Mouse (Mus musculus) cerebellum, adult 8-10 months (tissue): ENCODE measurements around the gene Kansl3.

Experiments used
- DNase-seq: peaks from one replicate; pipeline ENCODE4 v3.0.0; 2022

Gene Kansl3

DNA sequence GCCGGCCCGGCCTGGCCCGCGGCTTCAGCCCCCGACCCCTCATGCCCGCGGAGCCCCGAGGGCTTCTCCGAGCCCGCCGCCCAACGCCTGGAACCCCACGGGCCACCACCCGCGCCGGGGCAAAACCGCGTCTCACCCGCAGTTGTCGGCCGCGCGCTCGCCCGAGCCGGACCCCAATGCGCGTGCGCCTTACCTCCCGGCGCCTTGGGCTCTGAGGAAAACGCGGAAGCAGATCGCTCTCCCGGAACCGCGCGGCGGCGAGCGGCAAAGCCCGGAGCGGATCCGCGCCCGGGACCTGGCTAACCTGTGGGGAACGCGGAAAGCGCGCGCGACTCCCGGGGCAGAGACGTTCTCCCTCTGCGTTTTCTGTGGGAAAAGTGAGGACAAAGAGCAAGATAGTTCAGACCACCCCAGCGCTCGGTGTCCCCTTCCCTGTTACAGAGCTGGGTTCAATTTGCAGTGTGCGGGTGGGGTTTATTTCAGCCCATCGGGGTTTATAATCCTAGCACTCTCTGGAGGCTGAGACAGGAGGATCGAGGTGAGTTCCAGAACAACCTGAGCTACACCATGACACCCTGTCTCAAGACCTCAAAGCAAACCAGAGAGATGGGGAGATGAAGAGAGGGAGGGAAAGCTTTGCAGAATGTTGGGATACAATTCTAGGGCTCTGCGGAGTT, at the start of gene Kansl3:
Gene Kansl3, minus strand, starts transcription at position 213 of the 677 bp plus-strand sequence.
- peak; percentile 87 for DNase-seq

DNA sequence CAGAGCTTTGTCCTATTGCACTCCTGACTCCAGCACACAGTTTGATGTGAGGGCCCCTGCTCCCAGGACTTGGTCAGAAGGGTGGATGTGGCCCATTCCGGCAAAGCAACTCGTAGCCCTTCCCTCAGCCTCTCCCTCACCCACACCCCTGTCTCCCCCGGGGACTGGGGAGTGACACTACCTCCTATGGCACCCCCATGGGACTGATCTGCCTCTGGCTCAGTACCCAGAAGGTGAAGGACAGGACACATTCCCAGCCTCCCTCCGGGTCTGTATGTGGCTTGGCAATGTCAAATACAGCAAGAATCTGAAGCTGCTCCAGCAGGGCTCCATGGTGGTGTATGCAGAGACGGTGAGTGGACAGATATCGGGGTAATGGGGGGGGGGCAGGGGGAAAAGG, 35.5 kb upstream of the Kansl3 start:
- no peak for DNase-seq

DNA sequence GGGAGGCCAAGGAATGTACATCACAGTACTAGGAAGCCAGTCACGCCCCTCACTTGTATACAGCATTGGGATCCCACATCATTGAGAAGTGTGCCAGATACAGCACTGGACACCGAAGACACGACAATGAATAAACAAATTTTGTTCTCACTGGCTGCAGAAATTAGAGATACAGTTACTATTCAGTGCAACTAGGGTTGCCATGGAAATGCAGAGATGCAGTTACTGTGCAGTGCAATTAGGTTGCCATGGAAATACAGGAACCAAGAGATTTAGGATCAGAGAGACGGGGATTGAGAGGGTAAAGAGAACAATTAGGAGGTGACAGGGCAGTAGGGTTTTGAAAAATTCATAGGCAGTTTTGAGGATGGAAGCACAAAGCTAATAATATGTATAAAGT, 32.5 kb upstream of the Kansl3 start:
- DNase-seq = no peak

DNA sequence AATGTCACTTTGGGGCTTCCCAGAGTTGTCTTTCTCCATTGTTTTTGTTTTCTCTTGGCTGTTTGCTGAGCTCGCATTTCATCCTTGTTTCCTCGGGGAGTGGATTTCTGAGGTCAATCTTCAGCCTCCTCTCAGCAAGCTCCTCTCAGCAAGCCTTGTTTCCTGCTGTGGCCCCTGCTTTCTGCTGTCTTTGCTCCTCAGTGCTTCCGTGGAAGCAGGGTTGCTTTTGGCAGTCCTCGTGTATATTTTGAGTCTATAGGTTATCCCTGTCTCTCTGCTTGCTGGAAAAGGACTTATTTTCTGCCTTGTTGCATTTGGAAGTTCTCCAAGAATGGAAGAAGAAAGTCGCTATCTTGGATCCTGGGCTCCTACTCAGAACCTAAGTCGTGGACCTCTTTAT, 28.1 kb upstream of the Kansl3 start:
- DNase-seq = no peak

DNA sequence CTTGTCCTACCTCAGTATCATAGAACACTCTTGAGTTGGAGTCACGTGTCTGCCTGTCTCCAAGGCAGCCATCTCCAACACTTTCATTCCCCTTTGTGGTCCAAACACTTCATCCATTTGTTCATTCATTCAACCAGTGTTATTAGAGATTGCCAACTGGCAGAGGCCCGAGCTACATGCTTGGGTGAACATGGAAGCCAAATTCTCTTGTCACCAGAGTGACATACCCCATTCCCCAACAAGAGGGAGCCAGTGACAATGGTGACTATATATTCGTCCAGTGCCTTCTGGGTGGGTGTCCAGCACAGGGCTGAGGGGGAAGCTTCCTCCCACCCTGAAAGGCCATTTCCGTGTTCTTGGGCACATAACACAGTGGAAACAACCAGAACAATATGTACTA, 10.6 kb upstream of the Kansl3 start:
- no peak for DNase-seq

DNA sequence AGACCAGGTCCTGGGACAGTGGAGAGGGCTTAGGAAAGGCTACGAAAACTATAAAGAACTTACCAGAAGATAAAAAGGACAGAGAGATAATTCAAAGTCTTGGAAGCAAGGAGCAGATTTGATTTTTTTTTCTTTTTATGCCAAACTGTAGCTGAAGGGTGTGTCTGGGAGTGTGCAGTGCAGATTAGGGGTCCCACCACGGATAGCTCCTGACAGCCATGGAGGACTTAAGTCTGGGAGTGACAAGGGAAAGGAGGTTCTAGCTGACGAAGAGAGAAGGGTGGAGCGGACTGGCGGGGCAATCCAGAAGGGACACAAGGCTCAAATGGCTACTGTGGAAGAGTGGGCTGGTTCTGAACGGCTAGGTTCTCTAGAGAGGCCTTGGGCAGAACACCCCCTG, 9.9 kb upstream of the Kansl3 start:
- DNase-seq = no peak

DNA sequence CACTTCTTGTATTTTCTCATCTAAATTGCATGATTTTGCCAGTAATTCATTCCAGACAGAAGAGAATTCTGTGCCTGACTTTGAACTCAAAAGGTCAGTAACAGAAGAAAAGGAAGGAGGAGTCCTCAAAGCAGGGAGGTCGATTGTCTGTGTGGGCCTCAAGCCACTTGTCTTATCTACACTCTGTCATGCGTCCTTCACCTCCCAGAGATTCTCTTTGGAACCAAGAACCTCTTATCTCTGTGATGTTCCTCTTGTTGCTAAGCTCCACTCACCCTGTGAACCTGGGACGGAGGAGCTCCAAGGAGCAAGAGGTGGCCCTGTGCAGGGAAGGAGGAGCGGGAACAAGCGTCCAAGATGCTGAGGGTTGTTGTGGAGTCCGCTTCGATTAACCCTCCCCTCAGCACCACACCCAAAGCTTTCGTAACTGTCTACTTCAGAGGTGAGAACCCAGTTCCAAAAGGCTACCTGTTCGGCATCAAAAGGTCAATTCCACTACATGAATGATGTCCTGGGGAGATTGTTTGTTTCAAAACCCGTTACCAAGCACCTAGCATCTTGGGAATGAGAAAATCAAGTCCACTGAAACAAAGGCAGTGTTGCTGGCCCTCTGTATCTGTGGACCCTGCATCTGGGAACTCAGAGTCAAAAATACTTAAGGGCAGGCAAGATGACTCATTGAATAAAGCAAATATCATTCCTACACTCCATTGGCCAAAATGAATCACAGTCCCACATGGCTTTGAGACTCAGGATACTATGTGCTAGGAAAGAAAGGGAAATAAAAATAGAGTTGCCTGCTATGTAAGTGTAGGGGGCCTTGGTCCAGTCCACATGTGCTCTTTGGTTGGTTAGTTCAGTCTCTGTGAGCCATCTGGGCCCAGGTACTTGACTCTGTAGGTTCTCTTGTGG, 3.2 kb upstream of the Kansl3 start, which contains the start of gene Fer1l5:
Gene Fer1l5, plus strand, starts transcription at position 358 of the 912 bp plus-strand sequence.
- DNase-seq = no peak

DNA sequence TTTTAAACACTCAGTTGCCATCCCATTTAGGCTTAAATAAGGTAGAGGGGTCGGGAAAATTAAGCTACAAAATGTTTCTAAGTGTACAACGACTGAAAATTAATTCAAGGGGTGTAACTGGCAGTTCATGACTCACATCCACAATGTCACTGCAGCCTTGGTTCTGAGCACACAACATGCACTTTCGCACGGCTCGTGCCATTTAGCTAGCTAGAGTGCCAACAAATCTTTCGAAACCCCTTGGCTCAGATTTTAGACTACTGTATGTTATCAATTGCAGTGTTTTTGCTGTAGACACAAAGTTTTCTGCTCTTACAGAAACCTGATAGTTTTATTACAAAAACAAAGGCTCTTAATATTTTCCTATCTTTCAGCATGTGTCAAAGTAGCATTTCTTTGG, 1.9 kb upstream of the Kansl3 start:
- no peak for DNase-seq

DNA sequence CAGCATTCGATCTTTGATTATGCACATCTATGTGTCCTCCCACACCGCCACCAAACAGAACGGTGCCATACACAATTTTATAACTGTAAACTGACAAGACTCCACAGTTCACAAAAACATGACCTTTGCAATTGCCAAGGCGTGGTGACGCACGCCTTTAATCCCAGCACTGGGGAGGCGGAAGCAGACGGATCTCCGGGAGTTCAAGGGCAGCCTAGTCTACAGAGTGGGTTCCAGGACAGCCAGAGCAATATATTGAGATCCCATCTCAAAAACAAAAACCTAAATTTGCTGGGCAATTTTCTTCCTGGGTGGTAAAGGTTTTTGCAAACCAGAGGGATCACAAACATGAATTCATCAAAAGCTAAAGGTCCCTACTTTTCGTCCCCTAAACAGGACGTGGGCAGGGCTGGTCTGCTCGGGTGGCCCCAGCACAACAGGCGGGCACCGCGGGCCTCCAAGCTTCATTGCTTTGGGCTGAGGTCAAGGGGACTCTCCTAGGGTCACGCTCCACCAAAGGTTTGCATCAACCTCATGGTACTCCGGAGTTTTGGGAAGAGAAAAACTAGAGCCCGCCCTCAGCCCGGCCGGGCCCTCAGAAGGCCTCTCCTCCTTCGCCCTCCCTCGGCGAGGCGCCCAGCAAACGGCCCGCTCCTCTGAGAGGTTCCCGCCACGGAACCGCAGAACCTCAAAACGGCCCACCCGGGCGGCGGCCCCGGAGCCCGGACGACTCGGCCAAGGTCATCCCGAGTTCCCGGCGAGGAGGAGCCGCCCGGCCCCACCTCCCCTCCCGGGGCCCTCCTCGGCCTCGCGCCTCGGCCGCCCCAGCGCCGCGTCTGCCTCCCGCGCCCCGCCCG, 641 bp downstream of the Kansl3 start:
- DNase-seq = peak; percentile 12

DNA sequence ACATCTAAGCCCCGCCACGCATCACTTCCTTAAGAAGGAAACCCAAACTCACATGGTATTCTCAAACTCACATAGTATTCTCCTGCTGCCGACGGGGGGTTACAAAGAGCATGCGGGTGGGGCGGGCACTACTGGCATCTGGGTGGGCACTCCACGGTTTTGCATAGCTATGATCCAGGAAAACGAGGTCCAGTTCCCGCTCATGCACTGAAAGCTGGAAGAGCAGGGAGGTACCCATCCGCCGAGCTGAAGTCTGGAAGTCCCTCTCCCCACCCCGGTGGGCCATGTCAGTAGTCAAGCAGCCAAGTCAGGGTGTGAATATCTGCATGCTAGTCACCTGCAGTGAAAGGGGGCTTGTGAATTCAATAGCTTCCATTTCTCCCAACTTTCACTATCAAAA, 1.3 kb downstream of the Kansl3 start:
- no peak for DNase-seq

DNA sequence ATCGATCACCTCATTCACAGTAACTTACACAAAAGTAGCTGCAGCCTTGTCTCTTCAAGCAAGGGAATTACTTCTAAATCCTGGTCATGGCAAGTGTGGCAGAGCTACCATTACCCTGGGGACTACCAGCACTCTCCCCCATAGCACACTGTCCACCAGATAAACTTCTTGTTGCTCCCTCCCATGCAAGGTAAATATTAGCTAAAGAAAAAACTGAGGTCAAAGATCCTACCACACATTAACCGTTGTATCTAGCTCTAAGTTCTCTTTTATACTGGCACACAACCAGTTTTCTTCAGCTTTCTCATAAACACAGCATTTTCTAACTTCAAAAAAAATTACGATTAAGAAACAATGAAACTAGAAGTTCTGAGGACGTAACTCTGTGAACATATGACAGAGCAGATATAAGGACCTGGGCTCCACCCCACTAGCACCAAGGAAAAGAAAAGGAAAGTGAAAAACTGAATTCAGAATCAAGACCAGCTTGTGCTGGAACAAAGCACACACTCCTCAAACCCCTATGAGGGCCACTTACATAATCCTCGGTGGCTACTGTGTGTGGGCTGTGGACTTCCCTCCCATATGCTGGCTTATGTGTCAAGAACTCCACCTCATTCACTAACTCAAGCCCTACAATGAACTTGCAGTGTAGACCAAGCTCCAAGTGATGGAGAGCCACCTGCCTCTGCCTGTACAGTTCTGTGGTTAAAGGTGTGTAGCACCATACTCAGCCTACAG, 11.9 kb downstream of the Kansl3 start:
- no peak for DNase-seq

DNA sequence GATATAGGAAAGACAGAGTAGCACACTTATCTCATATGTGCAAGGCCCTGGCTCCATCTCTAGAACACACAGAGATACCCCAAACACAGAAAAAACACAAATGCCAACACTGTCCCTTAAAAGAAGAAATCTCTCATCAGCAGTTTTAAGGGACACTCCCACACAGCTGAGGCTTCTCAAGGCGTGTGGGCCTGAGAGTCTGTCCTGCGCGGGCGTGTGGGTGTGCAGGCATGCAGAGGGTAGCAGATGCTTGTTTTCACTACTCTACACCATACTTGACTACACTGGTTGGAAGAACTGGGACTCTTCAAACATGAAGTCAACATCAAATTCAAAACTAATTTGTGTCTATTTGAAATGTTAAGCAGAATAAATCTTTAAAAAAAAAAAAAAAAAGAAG, 16.6 kb downstream of the Kansl3 start:
- DNase-seq = no peak

DNA sequence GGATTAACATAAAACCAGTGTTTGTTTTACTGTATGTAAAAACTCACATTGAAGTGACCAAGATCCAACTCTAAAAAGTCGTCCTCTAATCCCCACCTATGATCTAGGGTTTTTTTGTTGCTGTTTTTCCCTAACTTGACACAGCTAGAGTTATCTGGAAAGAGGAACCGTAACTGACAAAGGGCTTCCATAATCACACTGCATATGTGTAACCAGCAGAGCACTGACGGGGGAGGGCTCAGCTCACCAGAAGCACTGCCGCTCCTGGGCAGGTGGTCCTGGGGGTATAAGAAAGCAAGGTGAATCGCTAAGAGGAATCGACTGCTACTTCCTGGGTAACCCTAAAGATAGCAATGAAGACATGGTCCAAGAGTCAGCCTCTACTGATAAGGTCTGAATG, 26.4 kb downstream of the Kansl3 start:
- no peak for DNase-seq

DNA sequence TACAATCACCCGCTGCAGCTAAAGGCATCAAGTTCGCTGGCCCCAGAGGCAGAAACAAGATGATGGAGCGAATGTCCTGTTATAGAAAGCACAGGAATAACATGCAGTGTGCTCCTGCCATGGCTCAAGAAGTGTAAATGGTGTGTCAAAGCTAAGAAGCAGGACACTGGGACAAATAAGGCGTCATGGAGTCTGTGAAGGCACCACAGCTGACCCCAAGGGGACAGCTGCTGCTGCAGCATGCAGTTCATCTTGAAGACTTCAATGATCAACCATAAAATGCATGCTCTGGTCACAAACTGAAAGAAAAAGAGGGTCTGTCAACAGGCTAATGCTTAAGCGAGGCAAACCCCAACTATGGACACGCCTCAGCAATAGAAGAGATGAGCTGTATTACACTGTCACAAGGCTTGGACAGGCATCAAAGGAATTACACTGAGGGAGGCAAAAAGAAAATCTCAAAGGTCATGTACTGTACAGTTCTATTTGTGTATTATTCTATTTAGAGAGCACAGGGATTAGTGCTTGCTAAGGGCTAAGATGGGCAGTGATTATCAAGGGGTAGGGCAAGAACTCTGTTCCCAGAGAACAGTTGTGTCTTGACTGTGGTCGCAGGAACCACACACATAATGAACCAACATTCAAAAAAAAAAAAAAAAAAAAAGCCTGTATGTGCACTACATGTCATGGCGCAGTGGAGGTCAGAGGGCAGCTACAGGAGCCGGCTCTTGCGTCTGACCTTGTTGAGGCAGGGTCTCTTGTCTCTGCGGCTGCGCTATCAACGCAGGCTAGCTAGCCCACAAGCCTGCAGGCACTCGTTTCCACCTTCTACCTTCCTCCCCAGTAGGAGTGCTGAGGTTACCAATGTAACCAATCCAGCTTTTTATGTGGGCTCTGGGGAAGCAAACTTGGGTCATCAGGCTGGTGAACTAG, 35.8 kb downstream of the Kansl3 start:
- no peak for DNase-seq

DNA sequence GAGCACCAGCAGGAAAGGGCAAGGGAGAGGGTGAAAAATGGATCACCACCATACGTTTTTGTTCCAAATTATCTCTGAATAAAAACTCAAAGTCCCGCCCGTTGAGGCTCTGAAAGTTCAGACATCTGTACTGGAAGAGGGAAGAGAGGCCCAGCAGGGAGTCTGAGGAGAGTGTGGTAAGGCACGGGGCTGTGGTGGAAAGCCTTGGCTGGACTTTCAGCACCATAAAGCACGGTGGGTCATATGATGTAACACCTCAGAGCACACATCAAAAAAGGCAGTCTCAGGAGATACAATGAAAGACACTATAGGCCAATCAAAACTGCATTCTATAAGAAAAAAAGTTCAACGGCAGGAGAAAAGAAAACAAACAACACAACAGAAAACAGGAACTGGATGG, 37.2 kb downstream of the Kansl3 start:
- DNase-seq = no peak

DNA sequence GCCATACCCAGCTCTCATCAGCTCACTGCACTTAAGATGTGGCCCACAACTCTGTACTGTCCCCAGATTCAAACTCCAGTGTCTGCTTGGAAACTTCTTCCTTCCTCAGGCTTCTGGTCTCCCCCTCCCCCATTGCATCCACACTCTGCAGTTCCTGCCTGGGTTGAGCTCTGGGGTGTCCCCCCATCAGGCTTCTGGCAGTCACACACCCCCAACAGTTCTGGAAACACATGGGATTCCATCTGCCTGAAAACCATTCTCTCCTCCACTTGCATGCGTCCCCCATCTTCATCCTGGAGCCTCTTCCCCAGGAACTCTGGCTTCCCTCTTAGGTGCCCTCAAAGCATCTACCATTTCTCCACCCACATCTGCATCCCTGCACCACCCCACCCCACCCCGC, 42.2 kb downstream of the Kansl3 start:
- no peak for DNase-seq

DNA sequence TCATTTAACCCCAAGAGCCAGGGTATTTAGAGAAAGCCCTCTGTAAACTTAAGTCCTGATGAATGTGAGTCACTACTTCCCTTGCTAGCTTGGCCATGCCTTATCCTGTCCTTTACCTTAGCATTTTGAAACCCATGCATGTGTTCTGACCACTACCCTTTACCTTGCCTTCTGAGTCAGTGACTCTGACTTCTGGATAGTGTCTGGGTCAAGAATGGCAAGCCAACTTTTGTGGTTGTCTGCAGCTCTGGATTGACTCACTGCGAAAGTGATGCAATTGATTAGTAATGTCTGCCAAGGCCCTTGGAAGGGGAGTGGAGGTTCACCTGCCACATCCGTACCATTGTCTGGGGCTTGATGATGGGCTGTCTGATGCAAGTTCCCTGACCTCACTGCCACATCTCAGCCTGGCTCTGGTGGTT, 43.1 kb downstream of the Kansl3 start:
- no peak for DNase-seq

DNA sequence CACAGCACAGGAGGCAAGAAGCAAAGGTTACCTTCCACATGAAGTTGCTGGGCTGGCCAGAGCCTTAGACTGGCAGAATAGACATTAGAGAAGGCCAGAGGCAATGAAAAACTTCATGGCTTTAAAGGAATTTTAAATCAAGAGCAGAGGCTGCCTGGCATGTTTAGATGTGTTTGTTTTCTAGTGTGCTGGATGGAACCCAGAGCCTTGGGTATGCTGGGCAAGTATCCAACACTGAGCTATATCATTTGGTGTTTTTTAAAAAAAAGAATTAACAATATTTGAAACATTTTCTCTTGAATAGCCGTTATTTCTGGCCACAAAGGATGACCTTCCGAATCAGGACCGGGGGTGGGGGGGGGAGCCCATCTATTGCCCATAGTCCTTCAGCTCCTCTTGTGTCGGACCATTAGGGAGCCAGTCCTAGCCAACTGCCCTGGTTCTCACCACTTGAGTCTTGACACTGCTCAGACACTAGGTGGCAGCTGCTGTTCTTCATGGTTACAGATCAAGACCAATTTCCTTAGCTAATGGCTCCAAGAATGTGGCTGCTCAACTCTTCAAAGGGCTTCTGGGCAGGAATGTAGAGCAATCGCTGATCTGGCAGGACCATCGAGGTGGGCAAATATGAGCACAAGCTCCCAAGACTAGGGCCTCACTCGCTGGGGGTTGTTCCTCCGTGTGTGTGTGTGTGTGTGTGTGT, 45.1 kb downstream of the Kansl3 start:
- DNase-seq = no peak

DNA sequence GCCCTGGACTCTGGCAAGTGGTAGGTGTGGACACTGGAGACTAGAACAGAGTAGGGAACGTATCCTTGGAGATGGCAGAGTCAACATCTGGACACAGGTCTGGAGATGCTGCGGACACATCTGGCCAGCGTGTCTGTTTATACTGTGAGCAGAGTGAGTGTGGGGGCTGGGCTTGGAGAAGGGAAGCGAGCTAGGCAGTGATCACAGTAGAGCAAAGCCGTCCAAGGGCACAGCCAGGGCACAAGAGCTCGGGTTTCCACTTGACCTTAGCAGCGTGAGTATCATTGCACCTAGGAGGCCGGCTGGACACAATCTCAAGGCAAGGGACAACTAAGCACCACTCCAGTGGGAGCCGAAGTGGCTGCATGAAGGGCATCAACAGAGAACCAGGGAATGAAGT, 45.9 kb downstream of the Kansl3 start:
- no peak for DNase-seq

DNA sequence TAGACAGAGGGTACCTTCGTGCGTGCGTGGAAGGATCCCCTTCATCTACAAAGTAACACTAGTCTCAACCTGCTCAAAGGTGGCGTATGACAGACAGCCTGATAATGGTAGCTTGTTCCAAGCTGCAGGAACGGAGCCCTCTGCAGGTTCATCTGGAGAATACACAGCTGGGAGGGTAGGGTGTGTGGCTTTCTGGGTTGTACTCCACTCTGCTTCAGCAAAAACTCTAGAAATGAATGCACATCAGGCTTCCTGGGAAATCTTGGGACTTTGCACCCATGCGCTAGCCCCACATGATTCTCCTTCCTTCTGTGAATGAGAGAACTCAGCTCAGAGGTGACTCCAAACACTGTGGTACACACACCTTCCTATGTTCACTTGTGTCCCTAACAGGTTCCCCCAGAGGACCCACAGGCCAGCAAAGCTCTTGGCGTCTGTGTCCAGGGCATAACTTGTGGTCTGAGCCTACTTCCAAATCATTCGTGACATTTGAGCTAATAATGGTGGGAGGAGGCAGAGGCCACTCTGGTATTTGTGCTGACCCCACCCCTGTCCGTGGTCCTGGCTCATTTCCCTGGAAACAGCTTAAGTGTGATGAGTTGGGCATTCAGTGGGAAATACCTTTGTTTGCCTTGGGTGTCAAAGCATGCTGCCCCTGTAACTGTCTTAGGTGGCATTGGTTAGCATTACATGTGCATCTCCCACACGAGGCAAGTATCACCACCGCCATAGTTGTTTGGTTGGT, 47.0 kb downstream of the Kansl3 start:
- no peak for DNase-seq
